Mouse (Mus musculus): ENCODE measurements around the gene Ripply3. TPM values are rescaled to one million over a fixed set of nuclear protein-coding genes. Genes with fewer than 3 reads are reported as not detected.
A peak's percentile ranks its signal among the peaks of the same experiment; 100 is the strongest.

The Ripply3 gene
- polyA plus RNA-seq, 1 experiment from 2014 or later = 23.9 TPM

- H3K4me2 ChIP-seq = no peak overlapping the region
- no peak overlapping the region for H3K9ac ChIP-seq
- H3K4me1 ChIP-seq (ENCODE audit: insufficient read depth) = no peaks in the 10 kb centered on the region
- H3K36me3 ChIP-seq (ENCODE audit: insufficient read depth) = no peaks in the 10 kb centered on the region
- H3K27ac ChIP-seq (ENCODE audit: low read depth) = no peak overlapping the region
- no peaks in the 10 kb centered on the region for H3K27me3 ChIP-seq (ENCODE audit: insufficient read depth, low read length)
- no peak overlapping the region for H3K4me3 ChIP-seq (ENCODE audit: low read depth, low read length)
- no peak for TF ChIP-seq CTCF (IDR thresholded peaks at IDR 0.05; ENCODE audit: low read depth)
- ATAC-seq (ENCODE audit: insufficient read depth) (no peak), DNase-seq (no peak)
- WGBS = 85% methylated on average over 5 of the region's 5 CpGs
- no peaks in the 10 kb centered on the region for H3K9me3 ChIP-seq (ENCODE audit: low read depth, low read length)
These were observed 30.1 kb upstream of the Ripply3 start for GRCm38 (mm10) chr16:94298081-94298480.

- Histone ChIP-seq H3K9me3 (ENCODE audit: low read depth, low read length) (no peaks in the 10 kb centered on the region), H3K27ac (ENCODE audit: low read depth) (no peak overlapping the region), H3K36me3 (ENCODE audit: insufficient read depth) (no peaks in the 10 kb centered on the region), H3K9ac (no peak overlapping the region), H3K4me2 (no peak overlapping the region), H3K4me1 (ENCODE audit: insufficient read depth) (no peaks in the 10 kb centered on the region), H3K4me3 (ENCODE audit: low read depth, low read length) (no peak overlapping the region), H3K27me3 (ENCODE audit: insufficient read depth, low read length) (no peaks in the 10 kb centered on the region)
- DNase-seq (no peak), ATAC-seq (ENCODE audit: insufficient read depth) (no peak)
- 59% methylated on average over 4 of the region's 4 CpGs for WGBS
- TF ChIP-seq CTCF (IDR thresholded peaks at IDR 0.05; ENCODE audit: low read depth) = no peak
These were observed 29.0 kb upstream of the Ripply3 start for GRCm38 (mm10) chr16:94299210-94299609.

DNA sequence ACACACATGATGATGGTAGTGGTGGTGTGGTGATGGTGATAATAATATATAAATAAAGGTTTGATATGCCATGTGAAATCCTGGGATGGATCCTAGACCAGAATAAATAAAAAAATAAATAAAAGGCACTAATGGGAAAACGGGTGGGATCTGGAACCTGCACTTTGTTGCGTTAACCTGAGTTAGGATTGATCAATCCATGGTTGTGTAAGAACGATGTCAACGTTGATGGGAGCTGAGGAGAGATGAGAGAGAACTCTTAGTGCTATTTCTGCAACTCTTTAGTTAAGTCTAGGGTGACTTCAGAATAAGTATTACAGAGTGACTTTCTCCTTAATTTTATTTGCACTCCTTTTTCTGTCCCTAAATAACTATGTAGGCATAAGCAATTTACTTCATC, 27.0 kb upstream of the Ripply3 start:
- no peak overlapping the region for H3K9ac ChIP-seq
- TF ChIP-seq CTCF (IDR thresholded peaks at IDR 0.05; ENCODE audit: low read depth) = no peak
- DNase-seq (no peak), ATAC-seq (ENCODE audit: insufficient read depth) (no peak)
- no peaks in the 10 kb centered on the region for H3K4me1 ChIP-seq (ENCODE audit: insufficient read depth)
- H3K36me3 ChIP-seq (ENCODE audit: insufficient read depth) = no peaks in the 10 kb centered on the region
- no peak overlapping the region for H3K4me3 ChIP-seq (ENCODE audit: low read depth, low read length)
- no peaks in the 10 kb centered on the region for H3K27me3 ChIP-seq (ENCODE audit: insufficient read depth, low read length)
- H3K9me3 ChIP-seq (ENCODE audit: low read depth, low read length) = no peaks in the 10 kb centered on the region
- no peak overlapping the region for H3K27ac ChIP-seq (ENCODE audit: low read depth)
- H3K4me2 ChIP-seq = no peak overlapping the region
- WGBS = 89% methylated on average over 4 of the region's 4 CpGs

- H3K4me3 ChIP-seq (ENCODE audit: low read depth, low read length) = no peak overlapping the region
- no peaks in the 10 kb centered on the region for H3K27me3 ChIP-seq (ENCODE audit: insufficient read depth, low read length)
- no peak for TF ChIP-seq CTCF (IDR thresholded peaks at IDR 0.05; ENCODE audit: low read depth)
- H3K9ac ChIP-seq = no peak overlapping the region
- H3K36me3 ChIP-seq (ENCODE audit: insufficient read depth) = no peaks in the 10 kb centered on the region
- no peaks in the 10 kb centered on the region for H3K9me3 ChIP-seq (ENCODE audit: low read depth, low read length)
- WGBS = 74% methylated on average over 5 of the region's 5 CpGs
- ATAC-seq (ENCODE audit: insufficient read depth) (no peak), DNase-seq (no peak)
- H3K4me1 ChIP-seq (ENCODE audit: insufficient read depth) = no peaks in the 10 kb centered on the region
- H3K4me2 ChIP-seq = no peak overlapping the region
- H3K27ac ChIP-seq (ENCODE audit: low read depth) = no peak overlapping the region
These were observed 26.5 kb upstream of the Ripply3 start for GRCm38 (mm10) chr16:94301696-94302095.

DNA sequence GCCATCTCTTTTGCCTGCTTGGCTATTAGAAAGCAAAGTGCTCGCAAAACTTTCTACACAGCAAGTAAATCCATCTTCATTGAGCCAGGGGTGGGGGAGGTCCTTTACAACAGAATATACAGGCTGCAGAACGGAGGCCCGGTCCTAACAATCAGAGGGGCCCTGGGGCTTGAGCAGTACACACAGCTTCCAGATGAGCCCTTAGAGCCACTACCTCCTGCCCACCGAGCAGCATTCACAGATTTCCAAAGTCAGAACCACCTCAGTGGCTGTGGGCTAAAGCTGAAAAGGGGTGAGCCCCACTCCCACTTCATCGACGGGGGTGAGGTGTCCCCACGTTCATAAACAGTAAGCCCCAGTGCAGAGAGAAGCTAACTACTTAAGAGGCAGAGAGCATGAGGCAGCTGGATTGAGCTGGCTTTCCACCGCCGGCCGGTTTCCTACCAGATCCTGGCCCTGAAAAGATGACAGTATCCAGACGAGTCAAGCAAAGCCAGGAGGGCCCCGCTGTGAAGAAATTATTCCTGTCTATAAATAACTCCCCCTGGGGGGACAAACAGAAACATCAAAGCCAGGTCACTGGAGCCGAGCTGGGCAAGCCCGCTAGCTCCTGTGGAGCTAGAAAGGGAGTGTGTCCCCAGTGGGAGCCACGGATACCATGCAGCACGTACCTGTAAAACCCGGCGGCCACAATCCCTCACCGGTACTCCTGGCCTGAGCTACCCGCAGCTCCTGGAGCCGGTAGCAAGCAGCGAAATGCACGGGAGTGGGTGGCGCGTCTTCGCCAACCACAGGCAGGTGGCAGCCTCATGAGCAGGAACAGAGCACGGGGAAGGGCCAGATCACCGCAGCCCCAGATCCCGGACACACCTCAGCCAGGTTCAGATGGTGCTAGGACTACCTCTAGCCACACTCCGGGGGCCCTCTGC, 25.7 kb upstream of the Ripply3 start:
- peak; percentile 41 for DNase-seq
- Histone ChIP-seq H3K27me3 (ENCODE audit: insufficient read depth, low read length) (no peaks in the 10 kb centered on the region), H3K9ac (peak overlapping the region; percentile 34; the same call in 1 of the 2 replicates), H3K4me2 (peak overlapping the region; percentile 51), H3K36me3 (ENCODE audit: insufficient read depth) (no peaks in the 10 kb centered on the region), H3K27ac (ENCODE audit: low read depth) (no peak overlapping the region), H3K4me1 (ENCODE audit: insufficient read depth) (no peaks in the 10 kb centered on the region), H3K9me3 (ENCODE audit: low read depth, low read length) (no peaks in the 10 kb centered on the region), H3K4me3 (ENCODE audit: low read depth, low read length) (peak overlapping the region; percentile 19)
- peak; percentile 49; the same call in 1 of the 2 replicates for ATAC-seq (ENCODE audit: insufficient read depth)
- WGBS = 10% methylated on average over 30 of the region's 30 CpGs
- TF ChIP-seq CTCF (IDR thresholded peaks at IDR 0.05; ENCODE audit: low read depth) = peak; percentile 25

GRCm38 (mm10) chr16:94303203-94303535, 25.1 kb upstream of the Ripply3 start:
- DNase-seq = no peak
- no peaks in the 10 kb centered on the region for H3K4me1 ChIP-seq (ENCODE audit: insufficient read depth)
- no peak for ATAC-seq (ENCODE audit: insufficient read depth)
- no peaks in the 10 kb centered on the region for H3K36me3 ChIP-seq (ENCODE audit: insufficient read depth)
- H3K4me2 ChIP-seq = peak overlapping the region; percentile 51
- peak overlapping the region; percentile 34; the same call in 1 of the 2 replicates for H3K9ac ChIP-seq
- H3K27ac ChIP-seq (ENCODE audit: low read depth) = no peak overlapping the region
- no peaks in the 10 kb centered on the region for H3K27me3 ChIP-seq (ENCODE audit: insufficient read depth, low read length)
- H3K4me3 ChIP-seq (ENCODE audit: low read depth, low read length) = peak overlapping the region; percentile 19; the same call in 1 of the 2 replicates
- H3K9me3 ChIP-seq (ENCODE audit: low read depth, low read length) = no peaks in the 10 kb centered on the region
- TF ChIP-seq CTCF (IDR thresholded peaks at IDR 0.05; ENCODE audit: low read depth) = no peak
- WGBS = 25% methylated on average over 6 of the region's 6 CpGs

DNA sequence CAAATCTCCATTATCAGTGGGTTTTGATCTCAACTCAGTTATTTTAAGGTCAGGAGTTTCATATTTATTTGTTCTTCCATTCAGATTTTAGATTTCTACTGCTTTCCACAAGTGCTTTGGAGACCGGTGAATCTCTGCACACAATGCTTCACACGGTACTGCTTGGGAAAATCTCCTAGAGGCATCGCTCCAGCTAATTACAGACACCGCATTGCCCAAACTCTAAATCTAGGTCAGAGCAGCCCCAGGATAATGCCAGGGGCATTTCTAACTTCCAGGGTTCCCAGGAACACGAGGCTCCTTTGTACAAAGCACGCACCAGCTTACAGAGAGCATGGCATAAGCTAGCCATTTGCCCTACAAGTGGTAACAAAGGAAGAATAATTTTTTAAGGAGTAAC, 20.7 kb upstream of the Ripply3 start:
- 67% methylated on average over 6 of the region's 6 CpGs for WGBS
- H3K4me3 ChIP-seq (ENCODE audit: low read depth, low read length) = no peak overlapping the region
- no peak for TF ChIP-seq CTCF (IDR thresholded peaks at IDR 0.05; ENCODE audit: low read depth)
- no peak overlapping the region for H3K27ac ChIP-seq (ENCODE audit: low read depth)
- H3K4me1 ChIP-seq (ENCODE audit: insufficient read depth) = no peaks in the 10 kb centered on the region
- H3K4me2 ChIP-seq = no peak overlapping the region
- no peak for ATAC-seq (ENCODE audit: insufficient read depth)
- no peaks in the 10 kb centered on the region for H3K9me3 ChIP-seq (ENCODE audit: low read depth, low read length)
- H3K9ac ChIP-seq = no peak overlapping the region
- H3K27me3 ChIP-seq (ENCODE audit: insufficient read depth, low read length) = no peaks in the 10 kb centered on the region
- DNase-seq = no peak
- H3K36me3 ChIP-seq (ENCODE audit: insufficient read depth) = no peaks in the 10 kb centered on the region
